Mouse (Mus musculus) myocyte (in vitro differentiated cells): ENCODE results near the gene Camk1d. TPM values are rescaled to one million over a fixed set of nuclear protein-coding genes. Genes with fewer than 3 reads are reported as not detected.

Source experiments
- H3K27me3 ChIP-seq: one replicate; pipeline ENCODE4 v1.6.1; 2011; ENCODE audit not compliant: control insufficient read depth, insufficient read depth, insufficient read length
- H3K36me3 ChIP-seq: one replicate; pipeline ENCODE4 v1.6.1; 2011; ENCODE audit not compliant: control insufficient read depth, insufficient read depth
- H3K4me2 ChIP-seq: one replicate; pipeline ENCODE4 v1.6.1; 2011; ENCODE audit warnings: low read depth, control low read depth
- H3K4me3 ChIP-seq: one replicate; pipeline ENCODE4 v1.5.1; 2011; ENCODE audit warnings: mild to moderate bottlenecking, control low read depth, moderate library complexity
- H3K79me2 ChIP-seq: one replicate; pipeline ENCODE4 v1.6.1; 2011; ENCODE audit not compliant: control insufficient read depth, insufficient read depth
- H3ac ChIP-seq: one replicate; pipeline ENCODE4 v1.6.1; 2011; ENCODE audit not compliant: control insufficient read depth, insufficient read length
- CEBPB ChIP-seq: IDR thresholded peaks from 2 replicates; pipeline ENCODE4 v1.6.1; 2011; ENCODE audit warnings: mild to moderate bottlenecking, moderate library complexity; ENCODE audit not compliant: poor library complexity, insufficient read depth, severe bottlenecking
- E2F4 ChIP-seq: IDR thresholded peaks from one replicate; pipeline ENCODE4 v1.6.1; 2011; ENCODE audit warnings: mild to moderate bottlenecking, control low read depth, moderate library complexity; ENCODE audit not compliant: insufficient read depth
- MAX ChIP-seq: IDR thresholded peaks from one replicate; pipeline ENCODE4 v1.6.1; 2011; ENCODE audit warnings: low read depth, mild to moderate bottlenecking, control low read depth
- MYOD1 ChIP-seq, 3 experiments: IDR thresholded peaks; one replicate each; pipeline ENCODE4 v1.6.1; 2011; ENCODE audit warnings: control low read depth in 2 of 3, low read depth in 2 of 3, mild to moderate bottlenecking in 2 of 3, moderate library complexity in 1 of 3; ENCODE audit not compliant: insufficient read length in 2 of 3, control insufficient read depth in 1 of 3
- MYOG ChIP-seq, 3 experiments: IDR thresholded peaks; one replicate each; pipeline ENCODE4 v1.6.1; 2011; ENCODE audit warnings: control low read depth in 2 of 3, low read depth in 2 of 3, mild to moderate bottlenecking in 2 of 3; ENCODE audit not compliant: insufficient read length in 2 of 3, control insufficient read depth in 1 of 3, insufficient read depth in 1 of 3
- POLR2A ChIP-seq: IDR thresholded peaks from one replicate; pipeline ENCODE4 v1.6.1; 2011; ENCODE audit warnings: low read depth, mild to moderate bottlenecking, control low read depth, moderate library complexity; ENCODE audit not compliant: insufficient read length
- POLR2AphosphoS2 ChIP-seq: IDR thresholded peaks from one replicate; pipeline ENCODE4 v1.6.1; 2011; ENCODE audit warnings: low read depth, control low read depth; ENCODE audit not compliant: insufficient read length
- REST ChIP-seq: IDR thresholded peaks from one replicate; pipeline ENCODE4 v1.6.1; 2011; ENCODE audit warnings: mild to moderate bottlenecking, control low read depth, moderate library complexity; ENCODE audit not compliant: insufficient read depth, insufficient read length
- SRF ChIP-seq: IDR thresholded peaks from one replicate; pipeline ENCODE4 v1.6.1; 2011; ENCODE audit warnings: low read depth; ENCODE audit not compliant: control insufficient read depth, insufficient read length
- TCF12 ChIP-seq: IDR thresholded peaks from one replicate; pipeline ENCODE4 v1.6.1; 2011; ENCODE audit warnings: mild to moderate bottlenecking, control low read depth; ENCODE audit not compliant: poor library complexity, insufficient read depth, severe bottlenecking
- TCF3 ChIP-seq: IDR thresholded peaks from one replicate; pipeline ENCODE4 v1.6.1; 2011; ENCODE audit warnings: low read depth, control low read depth; ENCODE audit not compliant: insufficient read length
- USF1 ChIP-seq: IDR thresholded peaks from one replicate; pipeline ENCODE4 v1.6.1; 2011; ENCODE audit warnings: low read depth, mild to moderate bottlenecking, control low read depth, moderate library complexity
- polyA plus RNA-seq: library from polyadenylated mRNA; unstranded; fragments of >200 nt; fragmentation: generic; extraction: Trizol; gene quantifications from one replicate; pipeline ENCODE4 v1.2.1, GENCODE M21; 2012; ENCODE audit warnings: missing spikeins

Camk1d gene
- polyA plus RNA-seq, 1 experiment: 1.1 TPM

- H3K4me3 ChIP-seq: no peak overlapping the region
- H3K79me2 ChIP-seq: no peaks in the 10 kb centered on the region
- no peak overlapping the region for H3K4me2 ChIP-seq
- H3ac ChIP-seq: no peak overlapping the region
- H3K27me3 ChIP-seq: no peaks in the 10 kb centered on the region
- no peak for TF ChIP-seq POLR2A
- H3K36me3 ChIP-seq: no peaks in the 10 kb centered on the region
Observed at GRCm38 (mm10) chr2:5584318-5585027, 129.8 kb downstream of the Camk1d start.

GRCm38 (mm10) chr2:5579391-5579790 lies 134.9 kb downstream of the Camk1d start:
- no peak overlapping the region for H3ac ChIP-seq
- H3K79me2 ChIP-seq: no peaks in the 10 kb centered on the region
- peak overlapping the region; percentile 43 for H3K4me2 ChIP-seq
- H3K36me3 ChIP-seq: no peaks in the 10 kb centered on the region
- H3K27me3 ChIP-seq: no peaks in the 10 kb centered on the region
- H3K4me3 ChIP-seq: no peak overlapping the region
- TF ChIP-seq USF1 (no peak), CEBPB (no peak), E2F4 (no peak), MYOD1 (IDR thresholded peaks at IDR 0.05; ENCODE audit: control insufficient read depth in 1 of 3, insufficient read length in 2 of 3, low read depth in 2 of 3) (no peak), TCF3 (no peak), TCF12 (no peak), MAX (no peak), POLR2AphosphoS2 (no peak)

- no peaks in the 10 kb centered on the region for H3K36me3 ChIP-seq
- H3K27me3 ChIP-seq: no peaks in the 10 kb centered on the region
- H3ac ChIP-seq: no peak overlapping the region
- H3K4me3 ChIP-seq: no peak overlapping the region
- no peaks in the 10 kb centered on the region for H3K79me2 ChIP-seq
- no peak overlapping the region for H3K4me2 ChIP-seq
- TF ChIP-seq SRF (no peak), REST (no peak), MYOG (IDR thresholded peaks at IDR 0.05; ENCODE audit: control insufficient read depth in 1 of 3, insufficient read depth in 1 of 3, insufficient read length in 2 of 3, low read depth in 2 of 3) (no peak), E2F4 (no peak), MYOD1 (IDR thresholded peaks at IDR 0.05; ENCODE audit: control insufficient read depth in 1 of 3, insufficient read length in 2 of 3, low read depth in 2 of 3) (no peak), POLR2AphosphoS2 (no peak), MAX (no peak), CEBPB (no peak), USF1 (no peak), TCF12 (no peak), TCF3 (no peak), POLR2A (no peak)
Observed at GRCm38 (mm10) chr2:5577399-5578129, 136.8 kb downstream of the Camk1d start.

- Histone ChIP-seq H3K4me2 (no peak overlapping the region), H3K27me3 (no peaks in the 10 kb centered on the region), H3ac (no peak overlapping the region), H3K79me2 (no peaks in the 10 kb centered on the region), H3K36me3 (no peaks in the 10 kb centered on the region), H3K4me3 (no peak overlapping the region)
- no peak for TF ChIP-seq MAX
- TF ChIP-seq POLR2AphosphoS2: no peak
- TF ChIP-seq E2F4: no peak
- TF ChIP-seq USF1: no peak
- TF ChIP-seq TCF3: no peak
- no peak for TF ChIP-seq SRF
- TF ChIP-seq MYOG (IDR thresholded peaks at IDR 0.05; ENCODE audit: control insufficient read depth in 1 of 3, insufficient read depth in 1 of 3, insufficient read length in 2 of 3, low read depth in 2 of 3): no peak
- TF ChIP-seq MYOD1 (IDR thresholded peaks at IDR 0.05; ENCODE audit: control insufficient read depth in 1 of 3, insufficient read length in 2 of 3, low read depth in 2 of 3): no peak
- no peak for TF ChIP-seq POLR2A
- TF ChIP-seq TCF12: no peak
- TF ChIP-seq CEBPB: no peak
- TF ChIP-seq REST: no peak
Observed at GRCm38 (mm10) chr2:5572314-5573006, 141.9 kb downstream of the Camk1d start.

- no peaks in the 10 kb centered on the region for H3K79me2 ChIP-seq
Observed at GRCm38 (mm10) chr2:5566611-5567010, 147.7 kb downstream of the Camk1d start.

More at GRCm38 (mm10) chr2:5566611-5567010, 147.7 kb downstream of the Camk1d start:
- H3K4me3 ChIP-seq: no peak overlapping the region
- no peak overlapping the region for H3ac ChIP-seq
- H3K27me3 ChIP-seq: no peaks in the 10 kb centered on the region
- no peak for TF ChIP-seq TCF12
- no peak for TF ChIP-seq CEBPB
- TF ChIP-seq POLR2A: no peak
- TF ChIP-seq TCF3: no peak
- no peak for TF ChIP-seq SRF
- no peak for TF ChIP-seq REST
- TF ChIP-seq MAX: no peak
- TF ChIP-seq USF1: no peak
- no peak for TF ChIP-seq POLR2AphosphoS2
- no peak for TF ChIP-seq MYOG (IDR thresholded peaks at IDR 0.05; ENCODE audit: control insufficient read depth in 1 of 3, insufficient read depth in 1 of 3, insufficient read length in 2 of 3, low read depth in 2 of 3)
- TF ChIP-seq MYOD1 (IDR thresholded peaks at IDR 0.05; ENCODE audit: control insufficient read depth in 1 of 3, insufficient read length in 2 of 3, low read depth in 2 of 3): no peak
- TF ChIP-seq E2F4: no peak
- H3K4me2 ChIP-seq: no peak overlapping the region
- no peaks in the 10 kb centered on the region for H3K36me3 ChIP-seq
